Mouse (Mus musculus) MEL (cell line): ENCODE data around the gene Cald1.

ENCODE experiments used
- CHD2 ChIP-seq: IDR thresholded peaks from 2 replicates; pipeline ENCODE4 v1.6.1; 2011; ENCODE audit warnings: low read length, improper control_type of control experiment
- CTCF ChIP-seq, 3 experiments: IDR thresholded peaks in 2 of 3; conservative IDR thresholded peaks in 1 of 3; 2 replicates each; pipeline ENCODE4 v1.5.1; 2011 to 2012; ENCODE audit warnings: low read length in 3 of 3, low read depth in 2 of 3, mild to moderate bottlenecking in 2 of 3, improper control_type of control experiment in 1 of 3, inconsistent platforms in 1 of 3, mixed read lengths in 1 of 3, moderate library complexity in 1 of 3; ENCODE audit not compliant: control insufficient read depth in 1 of 3, insufficient read depth in 1 of 3, poor library complexity in 1 of 3, severe bottlenecking in 1 of 3
- E2F4 ChIP-seq: IDR thresholded peaks from 2 replicates; pipeline ENCODE4 v1.6.1; 2011; ENCODE audit warnings: low read depth, low read length, improper control_type of control experiment, borderline replicate concordance
- EP300 ChIP-seq, 2 experiments: IDR thresholded peaks; 2 replicates each; pipeline ENCODE4 v1.6.1; 2011; ENCODE audit warnings: improper control_type of control experiment in 2 of 2, low read length in 2 of 2, low read depth in 1 of 2, mild to moderate bottlenecking in 1 of 2
- GATA1 ChIP-seq: IDR thresholded peaks from 2 replicates; pipeline ENCODE4 v1.6.1; 2011; ENCODE audit warnings: low read depth, low read length, improper control_type of control experiment
- MXI1 ChIP-seq: IDR thresholded peaks from 2 replicates; pipeline ENCODE4 v1.6.1; 2011; ENCODE audit warnings: mild to moderate bottlenecking, low read depth, low read length, improper control_type of control experiment
- POLR2A ChIP-seq, 2 experiments: IDR thresholded peaks; 2 replicates each; pipeline ENCODE4 v1.6.1; 2011 to 2012; ENCODE audit warnings: low read length in 2 of 2, mild to moderate bottlenecking in 2 of 2, control low read depth in 1 of 2, improper control_type of control experiment in 1 of 2, low read depth in 1 of 2, moderate library complexity in 1 of 2; ENCODE audit not compliant: control insufficient read depth in 1 of 2, insufficient read depth in 1 of 2, poor library complexity in 1 of 2
- USF1 ChIP-seq: IDR thresholded peaks from 2 replicates; pipeline ENCODE4 v1.6.1; 2014; ENCODE audit warnings: low read depth, mild to moderate bottlenecking, inconsistent platforms, low read length, improper control_type of control experiment, moderate library complexity
- USF2 ChIP-seq, 2 experiments: IDR thresholded peaks; 2 replicates each; pipeline ENCODE4 v1.6.1; 2011 to 2012; ENCODE audit warnings: improper control_type of control experiment in 2 of 2, low read length in 2 of 2, borderline replicate concordance in 1 of 2, inconsistent platforms in 1 of 2, low read depth in 1 of 2, mild to moderate bottlenecking in 1 of 2; ENCODE audit not compliant: insufficient read depth in 1 of 2

DNA sequence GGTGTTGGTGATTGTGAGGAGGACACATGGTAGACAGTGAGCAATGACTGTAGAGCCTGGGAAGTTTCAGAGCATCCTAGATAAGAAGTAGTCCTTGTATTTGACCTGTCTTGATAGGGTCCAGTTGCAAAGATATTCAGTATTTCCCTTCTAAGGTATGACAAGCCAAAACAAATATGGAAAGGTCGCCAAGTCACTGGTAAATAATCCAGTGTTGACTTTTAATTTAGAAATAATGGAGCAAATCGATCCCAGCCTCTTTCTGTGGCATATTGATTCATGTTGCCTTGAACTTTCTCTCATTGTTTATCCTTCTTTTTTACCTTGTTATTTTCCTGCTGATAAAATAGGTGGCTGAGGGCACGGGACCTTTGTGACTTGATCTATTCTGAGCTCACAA lies 57.4 kb downstream of the Cald1 start:
- TF ChIP-seq GATA1 (no peak), CTCF (IDR thresholded peaks at IDR 0.05 in 2 of 3, conservative IDR thresholded peaks at IDR 0.05 in 1 of 3; ENCODE audit: control insufficient read depth in 1 of 3, insufficient read depth in 1 of 3, low read depth in 2 of 3, low read length in 3 of 3, poor library complexity in 1 of 3, severe bottlenecking in 1 of 3) (no peak), E2F4 (no peak), POLR2A (IDR thresholded peaks at IDR 0.05; ENCODE audit: control insufficient read depth in 1 of 2, insufficient read depth in 1 of 2, low read depth in 1 of 2, low read length in 2 of 2, poor library complexity in 1 of 2) (no peak), USF1 (no peak), CHD2 (no peak), EP300 (IDR thresholded peaks at IDR 0.05; ENCODE audit: low read depth in 1 of 2, low read length in 2 of 2) (no peak), MXI1 (no peak), USF2 (IDR thresholded peaks at IDR 0.05; ENCODE audit: borderline replicate concordance in 1 of 2, insufficient read depth in 1 of 2, low read depth in 1 of 2, low read length in 2 of 2) (no peak)
